Mouse (Mus musculus) T-helper 17 cell (primary cell): ENCODE measurements around the gene Gadd45gip1.

Experiments used
- in situ Hi-C, 2 experiments: fragments of 300-600 bp; cut with MboI, MseI; formaldehyde crosslinking; loops; 1 replicate in 1 of 2; 2 replicates in 1 of 2; pipeline ENCODE4 v1.15.1; 2025; ENCODE audit warnings: high pct_unique_total_duplicates in 2 of 2

The Gadd45gip1 gene

DNA sequence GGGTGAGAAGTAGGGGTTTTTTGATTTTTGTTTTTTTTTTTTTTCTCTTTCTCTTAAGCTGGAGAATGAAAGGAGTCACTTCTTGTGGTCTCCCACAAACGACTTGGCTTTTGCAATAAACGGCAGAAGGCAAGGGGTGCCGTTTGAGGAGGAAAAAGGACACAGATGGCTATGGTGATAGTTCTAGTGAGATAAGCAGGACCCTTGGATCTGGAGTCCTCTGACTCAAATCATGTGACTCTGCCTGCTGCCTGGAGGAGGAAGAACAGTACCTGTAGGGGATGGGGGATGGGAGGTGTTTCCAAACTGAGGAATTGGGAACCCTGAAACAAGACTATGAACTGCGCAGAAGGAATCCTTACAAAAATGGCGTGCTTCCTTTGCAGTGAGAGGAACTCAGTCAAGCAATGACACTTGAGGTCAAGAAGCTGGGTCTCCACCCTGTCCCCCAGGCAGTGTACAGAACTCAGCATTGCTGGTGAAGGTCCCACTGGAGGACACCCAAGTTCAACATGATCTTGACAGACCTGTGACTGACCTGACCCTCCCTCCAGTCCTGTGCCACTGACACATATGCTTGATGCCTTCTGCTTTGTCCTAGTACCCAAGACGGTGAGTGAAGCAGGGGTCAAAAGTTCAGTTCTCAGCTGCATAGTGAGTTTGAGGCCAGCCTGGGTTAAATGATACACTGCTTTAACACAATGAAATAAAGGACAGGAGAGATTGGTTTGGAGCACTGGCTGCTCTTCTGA lies 16.5 kb downstream of the Gadd45gip1 start:
- in situ Hi-C loops: no loop called here

DNA sequence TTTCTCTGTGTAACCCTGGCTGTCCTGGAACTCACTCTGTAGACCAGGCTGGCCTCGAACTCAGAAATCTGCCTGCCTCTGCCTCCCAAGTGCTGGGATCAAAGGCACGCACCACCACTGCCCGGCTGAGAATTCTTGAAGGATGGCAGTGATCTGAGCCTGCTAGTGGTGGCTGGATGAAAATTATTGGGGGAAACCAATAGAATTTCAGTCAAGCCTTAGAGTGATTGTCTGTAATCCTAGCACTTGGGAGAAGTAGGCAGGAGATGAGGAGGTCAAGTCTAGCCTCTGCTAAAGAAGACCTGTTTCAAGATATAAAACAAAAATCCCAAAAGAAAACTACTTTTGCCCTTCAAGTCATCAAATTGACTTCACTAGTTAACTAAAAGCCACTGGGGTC lies 25.1 kb downstream of the Gadd45gip1 start:
- in situ Hi-C loops: no loop called here

- in situ Hi-C loops: no loop called here
Measured at GRCm38 (mm10) chr8:84856864-84857441, 25.6 kb downstream of the Gadd45gip1 start, which contains the start of gene Farsa. Gene Farsa (plus strand): TSS chr8:84856989.

DNA sequence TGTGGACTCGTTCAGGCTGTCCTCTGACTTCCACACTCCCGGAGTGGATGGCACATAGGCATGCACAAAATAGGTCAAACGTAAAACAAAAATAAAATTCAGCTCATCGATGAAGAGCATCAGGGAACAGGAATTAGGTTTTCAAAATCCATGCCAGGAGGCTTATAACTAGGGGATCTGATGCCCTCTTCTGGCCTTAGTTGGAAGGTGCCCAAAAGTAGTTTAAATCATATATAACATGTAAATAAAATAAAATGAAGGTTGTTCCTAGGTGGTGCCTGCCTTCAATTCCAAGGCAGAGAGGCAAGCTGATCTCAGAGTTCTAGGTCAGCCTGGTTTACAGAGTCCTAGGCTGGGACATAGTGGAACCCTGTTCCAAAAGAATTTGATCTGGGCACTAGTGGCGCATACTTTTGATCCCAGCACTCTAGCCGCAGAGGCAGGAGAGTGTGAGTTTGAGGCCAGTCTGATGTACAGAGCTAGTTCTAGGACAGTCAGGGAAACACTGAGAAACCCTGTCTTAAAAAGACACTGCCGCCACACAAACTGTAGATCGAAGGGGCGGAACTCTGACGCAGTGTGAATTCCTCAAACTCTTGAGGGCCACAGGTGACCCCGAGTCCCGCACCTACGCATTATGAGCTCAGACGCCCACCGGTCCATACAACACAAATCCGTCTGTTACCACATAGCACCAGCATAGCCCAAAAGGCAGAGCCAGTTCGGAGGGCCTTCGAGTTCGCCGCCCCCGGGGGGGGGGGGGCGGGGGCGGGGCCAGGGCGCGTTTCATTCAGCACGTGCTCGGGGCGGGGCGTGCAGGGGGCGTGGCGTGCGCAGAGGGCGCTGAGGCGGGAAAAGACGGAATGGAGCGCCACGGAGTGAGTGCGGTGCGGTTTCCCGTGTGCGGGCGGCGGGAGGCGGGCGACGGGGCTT lies 40.3 kb downstream of the Gadd45gip1 start, which contains the start of gene Syce2:
TSS of gene Syce2 (plus strand) at position 736 of the 933 bp plus-strand sequence.
- in situ Hi-C loops: no loop called here

- in situ Hi-C loops: no loop called here
Measured at GRCm38 (mm10) chr8:84872309-84872965, 41.1 kb downstream of the Gadd45gip1 start.

DNA sequence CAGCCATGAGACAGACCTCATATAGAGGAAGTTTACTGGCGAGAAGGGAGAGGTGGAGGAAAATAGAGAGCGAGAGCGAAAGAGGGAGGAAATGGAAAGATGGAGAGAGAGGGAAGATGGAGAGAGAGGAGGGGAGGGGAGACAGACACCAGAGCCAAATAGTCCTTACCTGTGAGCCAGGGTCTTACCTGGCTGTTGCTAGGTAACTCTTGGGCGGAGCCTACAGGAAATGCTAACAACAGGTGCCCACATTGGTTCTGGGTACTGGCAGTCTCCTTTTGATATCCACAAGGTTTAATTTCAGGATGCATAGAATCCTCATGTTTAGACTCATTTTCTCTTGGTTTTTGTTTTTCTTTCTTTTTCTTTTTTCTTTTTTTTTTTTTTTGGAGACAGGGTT lies 41.7 kb downstream of the Gadd45gip1 start:
- in situ Hi-C loops: no loop called here

DNA sequence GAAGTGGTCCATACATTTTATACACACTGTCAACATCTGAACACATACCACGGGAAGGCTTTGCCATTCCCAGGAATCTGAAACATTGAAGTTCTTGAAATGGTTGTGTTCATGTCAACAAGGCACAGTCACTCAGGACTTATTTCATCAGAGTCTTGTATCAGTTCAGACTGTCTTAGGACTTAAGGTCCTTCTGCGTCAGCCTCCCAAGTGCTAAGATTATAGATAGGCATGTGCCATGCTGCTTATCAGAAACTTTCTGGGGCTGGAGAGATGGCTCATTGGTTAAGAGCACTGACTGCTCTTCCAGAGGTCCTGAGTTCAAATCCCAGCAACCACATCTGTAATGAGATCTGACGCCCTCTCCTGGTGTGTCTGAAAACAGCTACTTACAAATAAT lies 43.0 kb downstream of the Gadd45gip1 start:
- in situ Hi-C loops: no loop called here

DNA sequence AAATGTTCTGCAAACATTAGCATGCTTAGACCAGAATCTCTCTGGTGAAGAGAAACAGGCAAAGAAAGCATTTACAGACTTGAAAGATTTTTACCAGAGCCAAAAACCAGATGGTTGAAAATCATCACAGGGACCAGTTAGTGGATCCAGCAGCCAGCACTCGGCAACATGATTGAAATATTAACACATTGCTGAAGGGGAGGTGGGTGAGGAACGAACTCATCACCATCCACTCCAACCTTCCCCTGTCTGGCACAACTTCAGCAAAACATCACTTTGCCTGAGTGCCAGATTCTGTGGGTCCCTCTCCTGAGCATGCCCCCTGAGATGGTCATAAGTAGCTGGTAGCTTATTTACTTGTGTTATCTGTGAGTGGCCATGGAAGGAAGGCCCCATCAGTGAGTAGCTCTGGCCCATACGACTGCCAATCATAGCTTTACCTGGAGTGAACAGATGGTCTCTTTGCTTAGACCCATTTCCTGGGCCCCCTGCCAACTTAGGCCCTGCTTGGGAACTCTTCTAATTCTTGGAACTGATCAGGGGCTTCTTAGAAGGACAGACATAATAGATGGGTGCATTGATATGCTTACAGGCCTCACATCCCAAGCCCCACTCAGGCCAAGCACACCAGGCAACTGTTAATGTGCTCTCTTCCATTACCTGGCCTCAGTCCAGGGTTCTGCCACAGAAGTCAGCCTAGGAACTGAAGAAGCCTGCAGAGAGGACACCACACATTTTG lies 46.1 kb downstream of the Gadd45gip1 start:
- in situ Hi-C loops: no loop called here

DNA sequence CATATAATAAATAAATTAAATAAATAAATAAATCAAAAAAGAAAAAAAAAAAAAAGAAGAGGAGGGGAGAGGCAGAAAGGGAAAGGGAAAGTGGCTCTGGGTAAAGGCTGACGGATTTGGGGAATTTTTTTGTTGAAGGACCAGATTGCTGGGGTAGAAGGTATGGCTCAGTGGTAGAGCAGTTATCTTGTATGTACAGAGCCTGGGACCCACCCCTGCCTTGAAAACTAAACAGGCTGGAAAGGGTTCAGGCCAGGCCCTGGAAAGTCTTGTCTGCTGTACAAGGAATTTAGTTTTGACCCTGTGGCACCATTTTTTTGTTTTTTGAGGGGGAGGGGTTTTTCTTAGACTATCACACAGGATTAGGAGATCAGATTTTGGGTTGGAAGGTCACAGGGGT lies 47.6 kb downstream of the Gadd45gip1 start:
- in situ Hi-C loops: no loop called here

DNA sequence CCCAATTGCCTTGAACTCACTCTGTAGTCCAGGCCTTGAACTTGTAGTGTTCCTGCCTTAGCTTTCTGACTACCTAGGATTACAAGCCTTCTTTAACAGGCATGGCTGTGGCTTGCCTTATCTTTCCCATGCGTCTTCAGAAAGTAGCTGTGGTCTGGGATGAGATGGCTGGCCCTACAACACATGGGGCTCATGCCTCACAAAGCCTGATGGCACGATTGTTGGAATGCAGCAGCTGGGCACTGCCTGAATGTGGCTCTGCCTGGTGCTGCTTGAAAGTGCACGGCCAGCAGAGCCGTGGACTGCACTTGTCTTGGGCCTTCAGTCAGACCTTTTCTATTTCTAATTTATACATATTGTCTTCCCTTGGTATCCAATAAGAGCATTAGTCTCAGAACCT lies 53.4 kb downstream of the Gadd45gip1 start:
- in situ Hi-C loops: no loop called here
